Mouse (Mus musculus) C2C12 (cell line): ENCODE measurements around the gene Prdm1. TPM values are rescaled to one million over a fixed set of nuclear protein-coding genes. Genes with fewer than 3 reads are reported as not detected.

Source experiments
- H3K27me3 ChIP-seq: one replicate; pipeline ENCODE4 v1.6.1; 2011; ENCODE audit not compliant: control insufficient read depth, insufficient read depth, insufficient read length
- H3K36me3 ChIP-seq: one replicate; pipeline ENCODE4 v1.6.1; 2011; ENCODE audit not compliant: control insufficient read depth, insufficient read depth
- H3K4me3 ChIP-seq: one replicate; pipeline ENCODE4 v1.5.1; 2011; ENCODE audit warnings: mild to moderate bottlenecking, control low read depth; ENCODE audit not compliant: poor library complexity, insufficient read depth, severe bottlenecking
- H3K79me2 ChIP-seq: one replicate; pipeline ENCODE4 v1.6.1; 2011; ENCODE audit not compliant: control insufficient read depth, insufficient read depth
- H3K79me3 ChIP-seq: one replicate; pipeline ENCODE4 v1.6.1; 2011; ENCODE audit warnings: low read depth, control low read depth
- H3ac ChIP-seq: one replicate; pipeline ENCODE3; 2011; ENCODE audit warnings: low read depth; ENCODE audit not compliant: control insufficient read depth, insufficient read length
- CEBPB ChIP-seq: IDR thresholded peaks from one replicate; pipeline ENCODE4 v1.6.1; 2011; ENCODE audit warnings: low read depth, mild to moderate bottlenecking, control low read depth, moderate library complexity
- CTCF ChIP-seq: IDR thresholded peaks from one replicate; pipeline ENCODE4 v1.5.1; 2011; ENCODE audit not compliant: control insufficient read depth, insufficient read depth, insufficient read length
- FOSL1 ChIP-seq: IDR thresholded peaks from one replicate; pipeline ENCODE4 v1.8.0; 2011; ENCODE audit warnings: mild to moderate bottlenecking, low read length; ENCODE audit not compliant: poor library complexity, insufficient read depth, severe bottlenecking
- MAX ChIP-seq: IDR thresholded peaks from one replicate; pipeline ENCODE4 v1.6.1; 2011; ENCODE audit warnings: mild to moderate bottlenecking, control low read depth
- MYOD1 ChIP-seq: IDR thresholded peaks from one replicate; pipeline ENCODE4 v1.6.1; 2011; ENCODE audit warnings: low read depth; ENCODE audit not compliant: control insufficient read depth, insufficient read length
- MYOG ChIP-seq: IDR thresholded peaks from one replicate; pipeline ENCODE4 v1.6.1; 2011; ENCODE audit not compliant: control insufficient read depth, insufficient read length; ENCODE audit errors: extremely low read depth
- USF1 ChIP-seq: IDR thresholded peaks from one replicate; pipeline ENCODE4 v1.6.1; 2011; ENCODE audit warnings: low read depth, mild to moderate bottlenecking, control low read depth, moderate library complexity
- polyA plus RNA-seq: library from polyadenylated mRNA; unstranded; fragments of >200 nt; fragmentation: generic; extraction: Trizol; gene quantifications from one replicate; pipeline ENCODE4 v1.2.1, GENCODE M21; 2012; ENCODE audit warnings: missing spikeins

Gene Prdm1
- polyA plus RNA-seq, 1 experiment = 0.02 TPM

- TF ChIP-seq CTCF (no peak), USF1 (no peak), FOSL1 (no peak), MYOD1 (no peak), MYOG (no peak), CEBPB (no peak), MAX (no peak)
- no peak overlapping the region for H3K4me3 ChIP-seq
- H3K79me3 ChIP-seq = no peaks in the 10 kb centered on the region
- no peaks in the 10 kb centered on the region for H3K36me3 ChIP-seq
- no peaks in the 10 kb centered on the region for H3K79me2 ChIP-seq
- no peak overlapping the region for H3ac ChIP-seq
- no peaks in the 10 kb centered on the region for H3K27me3 ChIP-seq
These were observed 64.4 kb downstream of the Prdm1 start for GRCm38 (mm10) chr10:44463856-44464255.

DNA sequence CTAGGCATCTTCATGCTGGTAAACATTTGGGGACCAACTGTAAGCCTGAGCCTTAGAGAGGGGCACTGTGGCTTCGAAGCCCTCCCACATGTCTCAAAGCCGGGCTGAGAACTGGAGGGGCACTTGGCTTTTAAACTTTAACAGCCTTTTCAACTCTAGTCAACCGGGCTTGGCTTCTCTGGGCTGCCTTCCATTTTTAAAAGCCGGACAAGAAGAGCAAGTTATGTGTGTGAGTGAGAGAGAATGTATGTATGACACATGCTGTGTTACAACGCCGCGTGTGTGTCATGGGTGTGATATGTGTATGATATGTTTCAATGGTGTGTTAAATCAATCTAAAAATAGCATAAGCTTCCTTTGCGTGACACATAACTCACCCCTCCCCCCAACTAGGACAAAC, 66.0 kb downstream of the Prdm1 start:
- Histone ChIP-seq H3K27me3 (no peaks in the 10 kb centered on the region), H3K4me3 (no peak overlapping the region)
- TF ChIP-seq MYOD1 (peak; percentile 5), MYOG (no peak)

GRCm38 (mm10) chr10:44461063-44461462, 67.2 kb downstream of the Prdm1 start:
- no peak overlapping the region for H3ac ChIP-seq
- no peaks in the 10 kb centered on the region for H3K79me2 ChIP-seq
- H3K4me3 ChIP-seq = no peak overlapping the region
- TF ChIP-seq FOSL1 (no peak), CTCF (no peak), USF1 (no peak), MAX (no peak), MYOD1 (no peak), MYOG (no peak), CEBPB (no peak)
- no peaks in the 10 kb centered on the region for H3K79me3 ChIP-seq
- H3K27me3 ChIP-seq = no peaks in the 10 kb centered on the region
- H3K36me3 ChIP-seq = no peaks in the 10 kb centered on the region

More for the DNA sequence above, 66.0 kb downstream of the Prdm1 start:
- no peak overlapping the region for H3ac ChIP-seq
- no peaks in the 10 kb centered on the region for H3K79me3 ChIP-seq
- H3K36me3 ChIP-seq = no peaks in the 10 kb centered on the region
- H3K79me2 ChIP-seq = no peaks in the 10 kb centered on the region

DNA sequence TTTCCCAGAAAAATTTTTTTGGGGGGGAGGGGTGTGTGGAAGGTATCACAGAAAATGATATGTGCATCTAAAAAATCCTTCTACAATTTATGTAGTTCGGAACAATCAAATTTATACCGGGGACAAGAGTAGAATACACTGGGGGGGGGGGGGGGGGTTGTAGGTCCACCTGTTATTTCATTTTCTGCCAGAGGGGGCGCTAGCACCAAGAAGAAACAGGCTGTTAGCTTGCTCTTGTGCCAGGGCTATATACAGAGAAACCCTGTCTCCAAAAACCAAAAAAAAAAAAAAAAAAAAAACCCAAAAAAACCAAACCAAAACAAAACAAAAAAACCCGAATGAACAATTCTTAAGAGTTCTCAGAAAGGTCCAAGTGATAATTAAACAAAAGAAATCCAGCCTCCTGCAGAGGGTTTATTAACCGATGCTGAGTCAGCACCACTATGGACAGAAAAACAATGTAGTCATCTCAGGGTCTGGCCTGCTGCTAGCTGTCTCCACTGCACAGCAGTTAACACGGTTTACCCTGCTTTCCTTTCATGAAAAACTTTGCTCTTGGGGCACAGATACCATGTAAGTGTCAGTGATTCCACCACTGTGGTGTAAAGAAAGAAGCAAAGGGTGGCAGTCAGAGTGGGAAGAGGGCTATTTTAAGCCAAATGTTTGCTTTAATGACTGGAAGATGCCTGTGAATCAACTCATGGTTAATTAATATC, 68.0 kb downstream of the Prdm1 start:
- no peaks in the 10 kb centered on the region for H3K27me3 ChIP-seq

GRCm38 (mm10) chr10:44459321-44460000, 68.8 kb downstream of the Prdm1 start:
- Histone ChIP-seq H3K36me3 (no peaks in the 10 kb centered on the region), H3K79me3 (no peaks in the 10 kb centered on the region), H3K4me3 (no peak overlapping the region), H3K27me3 (no peaks in the 10 kb centered on the region), H3ac (no peak overlapping the region), H3K79me2 (no peaks in the 10 kb centered on the region)
- TF ChIP-seq MAX = no peak
- TF ChIP-seq USF1 = no peak
- no peak for TF ChIP-seq CEBPB
- TF ChIP-seq MYOD1 = no peak
- no peak for TF ChIP-seq CTCF
- TF ChIP-seq MYOG = no peak
- no peak for TF ChIP-seq FOSL1

More for the DNA sequence above, 68.0 kb downstream of the Prdm1 start:
- no peaks in the 10 kb centered on the region for H3K79me2 ChIP-seq
- H3K36me3 ChIP-seq = no peaks in the 10 kb centered on the region
- no peak overlapping the region for H3ac ChIP-seq
- no peaks in the 10 kb centered on the region for H3K79me3 ChIP-seq
- H3K4me3 ChIP-seq = no peak overlapping the region
- no peak for TF ChIP-seq CTCF
